Mouse (Mus musculus): ENCODE data around the gene Casq2. TPM values are rescaled to one million over a fixed set of nuclear protein-coding genes. Genes with fewer than 3 reads are reported as not detected.
A peak's percentile ranks its signal among the peaks of the same experiment; 100 is the strongest.

Gene Casq2
- 0.43 and 3.6 TPM in 2 replicates for polyA plus RNA-seq (2014; fragmentation: Nextera tagmentation; extraction: Ambion mirVana)

DNA sequence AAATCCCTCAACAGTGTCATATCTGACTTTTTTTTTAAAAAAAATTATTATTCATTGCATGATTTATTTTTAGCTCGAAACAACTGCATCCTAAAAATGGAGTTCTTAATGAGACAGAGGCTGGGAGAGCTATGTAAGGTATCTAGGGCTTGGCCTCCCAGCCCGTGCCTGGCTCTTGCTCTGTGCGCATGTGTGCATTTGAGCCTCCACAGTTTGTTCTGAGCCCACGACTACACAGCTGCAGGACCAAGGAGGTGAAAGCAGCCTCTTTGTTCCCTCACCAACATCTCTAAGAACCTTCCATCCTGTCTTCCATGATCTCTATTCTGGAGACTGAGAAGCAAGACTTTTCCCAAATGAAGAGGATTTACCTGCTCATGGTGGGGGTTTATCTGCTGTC is at the start of gene Casq2:
Casq2 (plus strand) TSS at position 133 of the 400 bp plus-strand sequence.
- no peak within 1 kb of the TSS for H3K9ac ChIP-seq
- no peak within 1 kb of the TSS for H3K4me3 ChIP-seq (ENCODE audit: low read depth, low read length)
- no peaks in the 10 kb centered on the region for H3K9me3 ChIP-seq (ENCODE audit: low read depth, low read length)
- H3K27ac ChIP-seq (ENCODE audit: low read depth) = no peak within 1 kb of the TSS
- no peak for TF ChIP-seq CTCF (IDR thresholded peaks at IDR 0.05; ENCODE audit: low read depth)
- H3K4me1 ChIP-seq (ENCODE audit: insufficient read depth) = no peaks in the 10 kb centered on the region
- DNase-seq (no peak), ATAC-seq (ENCODE audit: insufficient read depth) (no peak)
- 63% methylated on average over 4 of the region's 4 CpGs for WGBS
- peaks cover 7% of the 10 kb centered on the region; the same call in 1 of the 2 replicates for H3K27me3 ChIP-seq (ENCODE audit: insufficient read depth, low read length)
- no peaks in the 10 kb centered on the region for H3K36me3 ChIP-seq (ENCODE audit: insufficient read depth)
- H3K4me2 ChIP-seq = no peak within 1 kb of the TSS

DNA sequence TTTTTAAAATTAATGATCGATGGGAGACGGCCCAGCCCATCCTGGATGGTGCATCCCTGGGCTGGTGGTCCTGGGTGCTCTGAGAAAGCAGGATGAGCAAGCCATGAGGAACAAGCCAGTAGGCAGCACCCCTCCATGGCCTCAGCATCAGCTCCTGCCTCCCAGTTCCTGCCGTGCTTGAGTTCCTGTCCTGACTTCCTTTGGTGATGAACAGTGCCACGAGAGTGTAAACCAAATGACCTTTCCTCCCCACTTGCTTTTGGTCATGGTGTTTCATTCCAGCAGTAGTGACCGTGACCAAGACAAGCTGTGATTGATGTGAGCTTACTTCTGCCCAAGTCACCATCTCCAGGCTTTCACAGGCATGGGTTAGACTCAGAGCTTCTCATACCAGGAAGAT is 48.4 kb upstream of the Casq2 start:
- H3K27ac ChIP-seq (ENCODE audit: low read depth) = no peak overlapping the region
- no peaks in the 10 kb centered on the region for H3K4me1 ChIP-seq (ENCODE audit: insufficient read depth)
- TF ChIP-seq CTCF (IDR thresholded peaks at IDR 0.05; ENCODE audit: low read depth) = no peak
- no peak overlapping the region for H3K9ac ChIP-seq
- no peaks in the 10 kb centered on the region for H3K27me3 ChIP-seq (ENCODE audit: insufficient read depth, low read length)
- H3K36me3 ChIP-seq (ENCODE audit: insufficient read depth) = no peaks in the 10 kb centered on the region
- H3K4me2 ChIP-seq = no peak overlapping the region
- H3K4me3 ChIP-seq (ENCODE audit: low read depth, low read length) = no peak overlapping the region
- H3K9me3 ChIP-seq (ENCODE audit: low read depth, low read length) = no peaks in the 10 kb centered on the region
- WGBS = 70% methylated on average over 5 of the region's 5 CpGs
- DNase-seq = no peak
- no peak for ATAC-seq (ENCODE audit: insufficient read depth)

DNA sequence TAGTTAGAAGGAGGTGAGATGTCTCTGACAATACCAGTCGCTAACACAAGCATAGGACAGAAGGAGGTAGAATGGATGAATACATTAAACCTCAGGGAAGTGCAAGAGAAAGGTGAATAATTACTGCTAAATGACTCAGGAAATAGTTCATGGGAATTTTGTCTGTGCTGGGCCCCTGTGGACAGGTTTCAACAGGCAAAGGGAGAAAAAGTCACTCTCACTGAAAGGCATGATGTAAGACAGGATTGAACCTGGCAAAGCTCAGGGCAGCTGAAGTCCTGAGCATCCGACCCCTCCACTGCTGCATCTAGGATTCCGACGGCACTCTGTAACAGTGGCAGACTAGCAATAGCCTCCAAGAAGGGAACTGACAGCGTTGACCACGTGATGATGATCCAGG is 47.6 kb upstream of the Casq2 start:
- Histone ChIP-seq H3K4me2 (no peak overlapping the region), H3K4me1 (ENCODE audit: insufficient read depth) (no peaks in the 10 kb centered on the region), H3K36me3 (ENCODE audit: insufficient read depth) (no peaks in the 10 kb centered on the region), H3K9me3 (ENCODE audit: low read depth, low read length) (no peaks in the 10 kb centered on the region), H3K27ac (ENCODE audit: low read depth) (no peak overlapping the region), H3K27me3 (ENCODE audit: insufficient read depth, low read length) (no peaks in the 10 kb centered on the region), H3K9ac (no peak overlapping the region), H3K4me3 (ENCODE audit: low read depth, low read length) (no peak overlapping the region)
- ATAC-seq (ENCODE audit: insufficient read depth) = no peak
- WGBS = 66% methylated on average over 6 of the region's 6 CpGs
- no peak for TF ChIP-seq CTCF (IDR thresholded peaks at IDR 0.05; ENCODE audit: low read depth)
- DNase-seq = no peak

DNA sequence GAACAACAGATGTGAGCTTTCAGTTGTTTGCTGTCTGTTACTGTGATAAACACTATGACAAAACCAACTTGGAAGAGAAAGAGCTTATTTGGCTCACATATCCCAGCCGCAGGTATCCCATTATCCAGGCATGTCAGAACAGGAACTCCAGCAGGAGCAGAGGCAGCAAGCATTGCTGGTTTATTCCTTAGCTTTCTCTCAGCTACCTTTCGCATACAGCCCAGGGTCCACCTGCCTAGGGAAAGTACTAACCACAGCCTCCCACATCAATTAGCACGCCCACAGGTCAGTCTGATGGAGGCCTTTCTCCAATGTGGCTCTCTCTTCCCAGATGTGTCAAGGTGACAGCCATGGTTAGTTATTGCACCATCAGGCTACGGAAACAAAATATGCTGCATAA is 44.6 kb upstream of the Casq2 start:
- H3K27me3 ChIP-seq (ENCODE audit: insufficient read depth, low read length) = no peaks in the 10 kb centered on the region
- TF ChIP-seq CTCF (IDR thresholded peaks at IDR 0.05; ENCODE audit: low read depth) = no peak
- H3K9me3 ChIP-seq (ENCODE audit: low read depth, low read length) = no peaks in the 10 kb centered on the region
- H3K27ac ChIP-seq (ENCODE audit: low read depth) = no peak overlapping the region
- no peaks in the 10 kb centered on the region for H3K4me1 ChIP-seq (ENCODE audit: insufficient read depth)
- WGBS = 77% methylated on average over 4 of the region's 4 CpGs
- H3K9ac ChIP-seq = no peak overlapping the region
- ATAC-seq (ENCODE audit: insufficient read depth) (no peak), DNase-seq (no peak)
- H3K4me3 ChIP-seq (ENCODE audit: low read depth, low read length) = no peak overlapping the region
- no peak overlapping the region for H3K4me2 ChIP-seq
- H3K36me3 ChIP-seq (ENCODE audit: insufficient read depth) = no peaks in the 10 kb centered on the region

DNA sequence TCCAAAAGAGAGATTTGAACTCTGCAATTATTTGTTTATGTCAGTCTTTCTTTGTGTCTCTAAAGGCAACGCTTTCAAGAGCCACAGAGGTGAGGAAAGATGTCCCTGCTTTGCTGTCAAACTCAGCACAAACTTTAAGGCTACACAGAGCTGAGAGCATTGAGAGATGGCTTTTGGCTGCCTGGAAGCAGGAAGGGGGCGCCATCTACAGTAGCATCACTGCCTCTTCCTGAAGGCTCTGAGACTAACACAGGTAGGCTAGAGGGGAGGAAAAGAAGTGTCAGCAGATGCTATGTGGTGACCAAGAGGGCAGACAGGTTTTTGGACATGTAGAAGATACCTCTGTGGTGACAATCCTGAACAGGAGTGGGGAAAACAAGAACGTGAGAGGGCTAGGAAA is 41.1 kb upstream of the Casq2 start:
- ATAC-seq (ENCODE audit: insufficient read depth) = no peak
- no peak overlapping the region for H3K4me2 ChIP-seq
- DNase-seq = no peak
- no peak overlapping the region for H3K27ac ChIP-seq (ENCODE audit: low read depth)
- H3K9ac ChIP-seq = no peak overlapping the region
- no peaks in the 10 kb centered on the region for H3K9me3 ChIP-seq (ENCODE audit: low read depth, low read length)
- peak; percentile 34; the same call in 1 of the 2 replicates for TF ChIP-seq CTCF (IDR thresholded peaks at IDR 0.05; ENCODE audit: low read depth)
- no peaks in the 10 kb centered on the region for H3K4me1 ChIP-seq (ENCODE audit: insufficient read depth)
- no peaks in the 10 kb centered on the region for H3K27me3 ChIP-seq (ENCODE audit: insufficient read depth, low read length)
- no peaks in the 10 kb centered on the region for H3K36me3 ChIP-seq (ENCODE audit: insufficient read depth)
- H3K4me3 ChIP-seq (ENCODE audit: low read depth, low read length) = no peak overlapping the region
- WGBS = 23% methylated on average over 3 of the region's 3 CpGs

DNA sequence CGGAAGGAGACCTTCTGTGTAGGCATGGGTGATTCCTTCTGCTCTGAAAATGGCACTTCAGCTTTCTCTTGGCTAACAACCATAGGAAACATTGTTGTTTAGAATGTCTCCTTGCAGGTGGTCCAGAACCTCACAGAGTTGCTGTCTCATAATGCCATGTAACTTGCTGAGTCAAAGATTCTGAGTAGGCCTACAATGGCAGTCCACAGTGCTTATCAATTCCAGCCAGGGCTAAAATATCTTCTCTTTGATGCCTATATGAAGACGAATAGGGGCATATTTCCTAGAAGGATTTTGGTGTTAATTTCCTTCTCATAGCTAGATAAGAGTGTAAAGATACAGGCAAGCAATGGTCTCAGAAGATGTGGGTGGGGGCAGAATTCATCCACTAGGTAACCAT is 38.7 kb upstream of the Casq2 start:
- no peak overlapping the region for H3K4me3 ChIP-seq (ENCODE audit: low read depth, low read length)
- ATAC-seq (ENCODE audit: insufficient read depth) (no peak), DNase-seq (no peak)
- H3K36me3 ChIP-seq (ENCODE audit: insufficient read depth) = no peaks in the 10 kb centered on the region
- no peaks in the 10 kb centered on the region for H3K27me3 ChIP-seq (ENCODE audit: insufficient read depth, low read length)
- 90% methylated on average over 2 of the region's 2 CpGs for WGBS
- H3K9me3 ChIP-seq (ENCODE audit: low read depth, low read length) = no peaks in the 10 kb centered on the region; the same call in 1 of the 2 replicates
- TF ChIP-seq CTCF (IDR thresholded peaks at IDR 0.05; ENCODE audit: low read depth) = no peak
- no peak overlapping the region for H3K27ac ChIP-seq (ENCODE audit: low read depth)
- no peaks in the 10 kb centered on the region for H3K4me1 ChIP-seq (ENCODE audit: insufficient read depth)
- no peak overlapping the region for H3K9ac ChIP-seq
- no peak overlapping the region for H3K4me2 ChIP-seq

DNA sequence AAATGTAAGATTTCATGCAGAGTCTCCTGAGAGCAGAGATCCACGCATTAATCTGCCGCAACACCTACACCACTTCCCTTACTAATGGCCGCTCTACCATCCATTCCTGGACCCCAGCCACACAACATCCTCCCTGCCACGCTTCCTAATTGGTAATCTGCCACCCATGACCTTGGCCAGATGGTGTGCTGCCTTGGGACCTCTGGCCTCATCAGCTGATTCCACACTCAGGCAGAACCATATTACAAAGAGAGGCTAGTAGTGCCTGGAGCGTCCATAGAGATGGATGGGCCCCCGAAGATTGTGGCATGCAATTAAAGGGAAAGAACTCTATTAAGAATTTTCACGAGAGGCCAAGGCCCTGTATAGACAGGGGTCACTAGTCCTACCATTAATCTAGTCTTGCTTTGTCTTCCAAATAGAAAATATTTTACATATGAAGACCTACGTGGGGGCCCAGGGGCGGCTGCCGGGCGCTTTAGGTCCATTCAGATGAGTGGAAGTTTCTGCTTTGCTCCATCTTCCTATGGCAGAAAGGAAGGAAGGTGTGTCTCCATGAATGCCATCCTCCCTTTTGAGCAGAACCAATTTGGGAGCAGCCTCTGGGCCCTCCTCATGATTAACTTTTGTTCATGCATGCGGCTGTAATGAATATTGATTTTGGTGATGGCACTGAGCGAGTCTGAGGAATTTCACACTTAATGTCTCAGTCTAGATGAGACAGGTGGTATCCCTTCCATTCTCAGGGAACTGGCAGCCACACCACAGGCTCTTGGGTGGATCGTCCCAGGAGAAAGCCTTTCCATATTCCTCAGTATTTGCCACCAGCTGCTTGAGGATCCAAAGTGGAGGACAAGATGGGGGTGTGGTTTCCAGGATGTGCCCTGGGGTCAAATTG is 36.8 kb upstream of the Casq2 start:
- no peak overlapping the region for H3K4me2 ChIP-seq
- no peak overlapping the region for H3K9ac ChIP-seq
- no peak overlapping the region for H3K27ac ChIP-seq (ENCODE audit: low read depth)
- H3K9me3 ChIP-seq (ENCODE audit: low read depth, low read length) = no peaks in the 10 kb centered on the region; the same call in 1 of the 2 replicates
- TF ChIP-seq CTCF (IDR thresholded peaks at IDR 0.05; ENCODE audit: low read depth) = no peak
- DNase-seq = no peak
- no peaks in the 10 kb centered on the region for H3K36me3 ChIP-seq (ENCODE audit: insufficient read depth)
- H3K4me1 ChIP-seq (ENCODE audit: insufficient read depth) = no peaks in the 10 kb centered on the region
- no peak for ATAC-seq (ENCODE audit: insufficient read depth)
- H3K27me3 ChIP-seq (ENCODE audit: insufficient read depth, low read length) = no peaks in the 10 kb centered on the region
- no peak overlapping the region for H3K4me3 ChIP-seq (ENCODE audit: low read depth, low read length)
- 75% methylated on average over 14 of the region's 14 CpGs for WGBS

All from lung, embryonic 14.5 days (tissue).